Mouse (Mus musculus): ENCODE measurements around the gene Klhdc7a. TPM values are rescaled to one million over a fixed set of nuclear protein-coding genes. Genes with fewer than 3 reads are reported as not detected.

Klhdc7a gene
- total and polyA plus RNA-seq, 3 experiments = under 0.01 TPM; not detected in 2

- no peaks in the 10 kb centered on the region for H3K79me2 ChIP-seq (ENCODE audit: control insufficient read depth, insufficient read depth, low read length, poor library complexity)
- no peak overlapping the region for H3K27ac ChIP-seq (ENCODE audit: control insufficient read depth, low read depth, low read length)
- no peak overlapping the region for H3K4me3 ChIP-seq (ENCODE audit: control insufficient read depth in 1 of 2, insufficient read depth in 1 of 2, low read depth in 2 of 2, low read length in 2 of 2)
- DNase-seq (ENCODE audit: low read depth, low spot score) = no peak
- H3K9me3 ChIP-seq (replicated peaks; ENCODE audit: insufficient read depth, low read length) = no peaks in the 10 kb centered on the region
- no peaks in the 10 kb centered on the region for H3K27me3 ChIP-seq (ENCODE audit: control insufficient read depth in 1 of 2, insufficient read depth in 2 of 2, low read length in 2 of 2)
- TF ChIP-seq MAFK (IDR thresholded peaks at IDR 0.05; ENCODE audit: borderline replicate concordance, low read depth, low read length) (peak; percentile 40; the same call in 1 of the 2 replicates), CHD1 (IDR thresholded peaks at IDR 0.05; ENCODE audit: low read depth, low read length) (no peak)
- no peaks in the 10 kb centered on the region for H3K36me3 ChIP-seq (ENCODE audit: control insufficient read depth in 1 of 2, insufficient read depth in 2 of 2, low read length in 2 of 2)
- no peak overlapping the region for H3K9ac ChIP-seq (ENCODE audit: control insufficient read depth, low read depth, low read length, poor library complexity, severe bottlenecking)
- no peaks in the 10 kb centered on the region for H3K4me1 ChIP-seq (ENCODE audit: control insufficient read depth in 1 of 2, insufficient read depth in 2 of 2, low read length in 2 of 2)
Observed at GRCm38 (mm10) chr4:139935557-139935956, 32.3 kb downstream of the Klhdc7a start.

GRCm38 (mm10) chr4:139932970-139933801, 34.6 kb downstream of the Klhdc7a start:
- Histone ChIP-seq H3K79me2 (ENCODE audit: control insufficient read depth, insufficient read depth, low read length, poor library complexity) (no peaks in the 10 kb centered on the region), H3K27ac (ENCODE audit: control insufficient read depth, low read depth, low read length) (no peak overlapping the region), H3K4me1 (ENCODE audit: control insufficient read depth in 1 of 2, insufficient read depth in 2 of 2, low read length in 2 of 2) (no peaks in the 10 kb centered on the region), H3K4me3 (ENCODE audit: control insufficient read depth in 1 of 2, insufficient read depth in 1 of 2, low read depth in 2 of 2, low read length in 2 of 2) (no peak overlapping the region), H3K27me3 (ENCODE audit: control insufficient read depth in 1 of 2, insufficient read depth in 2 of 2, low read length in 2 of 2) (no peaks in the 10 kb centered on the region), H3K9me3 (replicated peaks; ENCODE audit: insufficient read depth, low read length) (no peaks in the 10 kb centered on the region), H3K9ac (ENCODE audit: control insufficient read depth, low read depth, low read length, poor library complexity, severe bottlenecking) (no peak overlapping the region), H3K36me3 (ENCODE audit: control insufficient read depth in 1 of 2, insufficient read depth in 2 of 2, low read length in 2 of 2) (no peaks in the 10 kb centered on the region)
- TF ChIP-seq E2F4 (IDR thresholded peaks at IDR 0.05; ENCODE audit: borderline replicate concordance, low read depth, low read length) (no peak), POLR2A (IDR thresholded peaks at IDR 0.05; ENCODE audit: control insufficient read depth in 1 of 2, insufficient read depth in 1 of 2, low read depth in 1 of 2, low read length in 2 of 2, poor library complexity in 1 of 2) (no peak), CTCF (IDR thresholded peaks at IDR 0.05 in 2 of 3, conservative IDR thresholded peaks at IDR 0.05 in 1 of 3; ENCODE audit: control insufficient read depth in 1 of 3, insufficient read depth in 1 of 3, low read depth in 2 of 3, low read length in 3 of 3, poor library complexity in 1 of 3, severe bottlenecking in 1 of 3) (no peak), ZKSCAN1 (IDR thresholded peaks at IDR 0.05; ENCODE audit: low read depth, low read length) (no peak), POLR2AphosphoS2 (IDR thresholded peaks at IDR 0.05; ENCODE audit: low read length) (no peak), CHD1 (IDR thresholded peaks at IDR 0.05; ENCODE audit: low read depth, low read length) (no peak), ZNF384 (IDR thresholded peaks at IDR 0.05; ENCODE audit: low read depth, low read length) (no peak), POLR2AphosphoS5 (IDR thresholded peaks at IDR 0.05; ENCODE audit: borderline replicate concordance, low read depth, low read length) (no peak), ZMIZ1 (IDR thresholded peaks at IDR 0.05; ENCODE audit: low read depth, low read length) (no peak), HCFC1 (IDR thresholded peaks at IDR 0.05; ENCODE audit: low read depth, low read length) (no peak), ZC3H11A (IDR thresholded peaks at IDR 0.05; ENCODE audit: low read depth, low read length) (no peak), NRF1 (IDR thresholded peaks at IDR 0.05; ENCODE audit: insufficient read depth, low read depth, low read length, poor library complexity, severe bottlenecking) (no peak), RCOR1 (IDR thresholded peaks at IDR 0.05; ENCODE audit: low read depth, low read length) (no peak), GABPA (IDR thresholded peaks at IDR 0.05; ENCODE audit: low read depth, low read length) (no peak), SMC3 (IDR thresholded peaks at IDR 0.05; ENCODE audit: low read depth, low read length) (no peak), BHLHE40 (IDR thresholded peaks at IDR 0.05; ENCODE audit: borderline replicate concordance, low read depth, low read length) (no peak), MAX (IDR thresholded peaks at IDR 0.05; ENCODE audit: low read length) (no peak), NELFE (IDR thresholded peaks at IDR 0.05; ENCODE audit: low read depth, low read length) (no peak), MYB (IDR thresholded peaks at IDR 0.05; ENCODE audit: low read depth, low read length) (no peak)
- no peak for DNase-seq (ENCODE audit: low read depth, low spot score)

Data from MEL (cell line).